9 mouse cellular contexts compared by ENCODE assay signal in the genomic region with DNA sequence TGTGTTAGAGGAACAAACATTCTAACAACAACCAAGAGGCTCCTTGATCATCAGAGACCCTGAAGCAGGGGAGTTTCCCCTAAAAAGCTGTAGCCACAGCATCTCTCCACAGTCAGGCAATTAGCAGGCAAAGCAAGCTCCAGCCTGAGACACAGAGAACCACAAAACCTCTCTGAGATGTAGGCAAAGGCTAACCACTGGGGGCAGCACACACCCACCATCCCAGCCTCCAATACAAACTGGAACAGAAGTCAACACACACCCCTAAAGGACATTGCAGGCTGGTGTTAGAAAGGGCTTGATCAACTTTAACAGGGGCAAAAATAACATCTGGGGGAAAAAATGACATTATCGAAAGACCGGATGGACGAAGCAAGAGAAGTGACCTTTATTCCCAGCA. TPM values are rescaled to one million over a fixed set of nuclear protein-coding genes. Genes with fewer than 3 reads are reported as not detected.
DNase-seq lines count a peak whose midpoint lies in the region; ATAC-seq lines count a peak whose summit lies in the region.
"Had no signal": no experiment of that assay in that cellular context is flagged by ENCODE, and none has a peak within 500 bp of the region (broad histone marks: within the 10 kb centered on the region; RNA-seq: fewer than 3 reads in every experiment).

No protein-coding gene starts in this region.

- no peaks in the 10 kb centered on the region for H3K9me3 ChIP-seq in kidney, embryonic 15.5 days (replicated peaks)
- H3K9me3 ChIP-seq in midbrain, embryonic 16.5 days (replicated peaks; ENCODE audit: control insufficient read depth, low read length, poor library complexity, severe bottlenecking) = no peaks in the 10 kb centered on the region
- H3K9me3 ChIP-seq: limb, embryonic 13.5 days had no signal

- H3K4me3 ChIP-seq in kidney, embryonic 15.5 days (replicated peaks) = no peak overlapping the region
- no peak overlapping the region for H3K4me3 ChIP-seq in midbrain, embryonic 16.5 days (ENCODE audit: low read depth, low read length)
- H3K4me3 ChIP-seq: limb, embryonic 13.5 days had no signal

- peak; percentile 51 for ATAC-seq in CD4-positive, CD25-positive, alpha-beta regulatory T cell, adult 4 months
- ATAC-seq in kidney, embryonic 15.5 days (replicated peaks; ENCODE audit: low FRiP score) = 0 out of 2 replicates have a peak, but pooled peaks have one; percentile 26
- 0 out of 2 replicates have a peak, but pooled peaks have one; percentile 47 for ATAC-seq in midbrain, embryonic 16.5 days

- DNase-seq in heart, postnatal 4 days = peak; percentile 58
- no peak for DNase-seq in heart, adult 11 months
- DNase-seq in adrenal gland, postnatal 25 days = peak; percentile 39
- DNase-seq in natural killer cell, adult 2 months (ENCODE audit: low spot score in 2 of 2) = no peak
- DNase-seq in spleen, adult 12 weeks (ENCODE audit: low spot score) = no peak

- 55% methylated on average over 3 of the region's 3 CpGs for WGBS in kidney, embryonic 15.5 days
- 63% methylated on average over 3 of the region's 3 CpGs for WGBS in midbrain, embryonic 16.5 days

- no peak overlapping the region for H3K4me2 ChIP-seq in kidney, embryonic 15.5 days
- no peak overlapping the region for H3K4me2 ChIP-seq in midbrain, embryonic 16.5 days (ENCODE audit: low read length)
- H3K4me2 ChIP-seq: limb, embryonic 13.5 days had no signal

- H3K36me3 ChIP-seq in kidney, embryonic 15.5 days = peaks cover 26% of the 10 kb centered on the region
- H3K36me3 ChIP-seq in midbrain, embryonic 16.5 days (ENCODE audit: control insufficient read depth, insufficient read depth, low read length) = no peaks in the 10 kb centered on the region

- H3K4me1 ChIP-seq in kidney, embryonic 15.5 days = peaks cover 33% of the 10 kb centered on the region
- H3K4me1 ChIP-seq in midbrain, embryonic 16.5 days (ENCODE audit: control insufficient read depth, insufficient read depth, low read length) = no peaks in the 10 kb centered on the region

- no peak overlapping the region for H3K27ac ChIP-seq in kidney, embryonic 15.5 days
- H3K27ac ChIP-seq in midbrain, embryonic 16.5 days (ENCODE audit: low read length) = no peak overlapping the region
- H3K27ac ChIP-seq: limb, embryonic 13.5 days had no signal

- no peak overlapping the region for H3K9ac ChIP-seq in kidney, embryonic 15.5 days
- H3K9ac ChIP-seq in midbrain, embryonic 16.5 days (ENCODE audit: low read depth, low read length) = no peak overlapping the region
- H3K9ac ChIP-seq: limb, embryonic 13.5 days had no signal

- no peaks in the 10 kb centered on the region for H3K27me3 ChIP-seq in kidney, embryonic 15.5 days
- no peaks in the 10 kb centered on the region for H3K27me3 ChIP-seq in midbrain, embryonic 16.5 days (ENCODE audit: control insufficient read depth, insufficient read depth, low read depth, low read length)
- H3K27me3 ChIP-seq: limb, embryonic 13.5 days had no signal

RNA-seq across cellular contexts. Expression of a gene that starts 20.1 kb away (rescaled TPM):
- 10 to 100 TPM; 59.2 to 62.2 TPM for total RNA-seq in heart, postnatal 4 days (2021)
- polyA plus RNA-seq in CD4-positive, CD25-positive, alpha-beta regulatory T cell, adult 4 months (2017; shearing (Covaris generic)) = 10 to 100 TPM in 1 of 2 experiments, 1 to 10 TPM in 1; 9.9 to 11.8 TPM
- 66.4 and 76.2 TPM in 2 replicates for total RNA-seq in adrenal gland, postnatal 25 days (2021)
- polyA plus RNA-seq in kidney, embryonic 15.5 days (2015; fragmentation: Nextera tagmentation; extraction: Ambion mirVana) = 151 and 155 TPM in 2 replicates
- polyA plus RNA-seq in midbrain, embryonic 16.5 days (2015; fragmentation: Nextera tagmentation; extraction: Ambion mirVana) = 60.8 and 60.9 TPM in 2 replicates

RNA-seq across cellular contexts. Expression of a gene that starts 41.5 kb away (rescaled TPM):
- total RNA-seq in heart, postnatal 4 days (2021) = 10 to 100 TPM; 20.2 to 20.6 TPM
- polyA plus RNA-seq in CD4-positive, CD25-positive, alpha-beta regulatory T cell, adult 4 months (2017; shearing (Covaris generic)) = 10 to 100 TPM; 24.9 to 25.4 TPM
- total RNA-seq in adrenal gland, postnatal 25 days (2021) = 21.6 and 30.7 TPM in 2 replicates
- polyA plus RNA-seq in kidney, embryonic 15.5 days (2015; fragmentation: Nextera tagmentation; extraction: Ambion mirVana) = 29.8 and 31.4 TPM in 2 replicates
- 19.2 and 19.7 TPM in 2 replicates for polyA plus RNA-seq in midbrain, embryonic 16.5 days (2015; fragmentation: Nextera tagmentation; extraction: Ambion mirVana)

Comparison
In these comparisons a context has a peak if more than half of its experiments do, and no peak if none do; other contexts are left out.
1. DNase-seq: peak in heart, postnatal 4 days (single experiment) and adrenal gland, postnatal 25 days (single experiment); none in heart, adult 11 months (single experiment), natural killer cell, adult 2 months (0 of 2) and spleen, adult 12 weeks (single experiment).
2. Peak in every context shown above with its lines, with median percentiles within 50 percentile points of each other: ATAC-seq.